Mouse (Mus musculus): ENCODE results near the gene Nrde2. TPM values are rescaled to one million over a fixed set of nuclear protein-coding genes. Genes with fewer than 3 reads are reported as not detected.

Gene Nrde2
- total and polyA plus RNA-seq, 3 experiments, result 18.9 to 25.6 (median 23.6) TPM

DNA sequence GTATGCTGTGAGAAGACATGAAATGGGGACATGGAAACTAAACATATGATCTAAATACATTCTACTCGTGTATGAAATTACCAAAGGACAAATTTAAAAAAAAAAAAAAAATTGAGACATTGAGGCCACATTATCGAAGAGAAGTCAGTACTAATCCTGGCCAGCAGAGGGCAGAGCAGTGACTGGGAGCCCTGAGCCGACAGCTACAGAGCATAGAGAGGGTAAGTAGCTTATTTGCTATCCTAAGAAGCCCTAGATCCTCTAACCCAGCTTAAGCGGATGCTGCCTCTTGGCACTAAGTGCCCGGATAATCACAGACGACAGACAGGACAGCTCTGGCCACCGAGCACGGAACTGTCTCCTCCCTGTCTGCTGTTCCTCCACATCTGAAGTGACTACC, 27.8 kb downstream of the Nrde2 start:
- TF ChIP-seq POLR2AphosphoS2 (IDR thresholded peaks at IDR 0.05; ENCODE audit: low read depth, low read length) (no peak), E2F4 (IDR thresholded peaks at IDR 0.05; ENCODE audit: insufficient replicate concordance, low read depth, low read length) (no peak), UBTF (IDR thresholded peaks at IDR 0.05; ENCODE audit: low read depth, low read length) (no peak), IRF4 (IDR thresholded peaks at IDR 0.05; ENCODE audit: low read depth, low read length) (no peak), CTCF (conservative IDR thresholded peaks at IDR 0.05 in 1 of 2, IDR thresholded peaks at IDR 0.05 in 1 of 2; ENCODE audit: low read depth in 2 of 2, low read length in 2 of 2) (peak; percentile 69 to 82), RCOR1 (conservative IDR thresholded peaks at IDR 0.05; ENCODE audit: low read depth, low read length) (no peak), ZC3H11A (IDR thresholded peaks at IDR 0.05; ENCODE audit: low read depth, low read length) (peak; percentile 31; the same call in 1 of the 2 replicates), NELFE (IDR thresholded peaks at IDR 0.05; ENCODE audit: low read depth, low read length) (no peak), NRF1 (IDR thresholded peaks at IDR 0.05; ENCODE audit: low read depth, low read length) (no peak), MAZ (IDR thresholded peaks at IDR 0.05; ENCODE audit: low read depth, low read length) (no peak), USF1 (IDR thresholded peaks at IDR 0.05; ENCODE audit: low read depth, low read length) (no peak), ETS1 (conservative IDR thresholded peaks at IDR 0.05; ENCODE audit: low read depth, low read length) (no peak), MAX (IDR thresholded peaks at IDR 0.05; ENCODE audit: low read length) (no peak), MEF2A (IDR thresholded peaks at IDR 0.05; ENCODE audit: borderline replicate concordance, low read depth, low read length) (no peak), TBP (conservative IDR thresholded peaks at IDR 0.05; ENCODE audit: low read depth, low read length) (no peak), RAD21 (IDR thresholded peaks at IDR 0.05; ENCODE audit: low read depth, low read length) (peak; percentile 59), MAFK (IDR thresholded peaks at IDR 0.05; ENCODE audit: insufficient replicate concordance, low read length) (no peak), KAT2A (IDR thresholded peaks at IDR 0.05; ENCODE audit: insufficient replicate concordance, low read length) (no peak), GABPA (IDR thresholded peaks at IDR 0.05; ENCODE audit: insufficient replicate concordance, low read depth, low read length) (no peak), JUND (conservative IDR thresholded peaks at IDR 0.05; ENCODE audit: low read depth, low read length) (no peak), SMC3 (IDR thresholded peaks at IDR 0.05; ENCODE audit: low read depth, low read length) (peak; percentile 80), CHD1 (IDR thresholded peaks at IDR 0.05; ENCODE audit: low read depth, low read length) (no peak), CHD2 (IDR thresholded peaks at IDR 0.05; ENCODE audit: low read length) (no peak), USF2 (conservative IDR thresholded peaks at IDR 0.05; ENCODE audit: low read depth, low read length) (no peak), ZKSCAN1 (IDR thresholded peaks at IDR 0.05; ENCODE audit: borderline replicate concordance, low read depth, low read length) (no peak), ZNF384 (IDR thresholded peaks at IDR 0.05; ENCODE audit: low read depth, low read length) (peak; percentile 90), ZMIZ1 (IDR thresholded peaks at IDR 0.05; ENCODE audit: low read depth, low read length) (no peak), TCF12 (IDR thresholded peaks at IDR 0.05; ENCODE audit: low read depth, low read length) (no peak), MXI1 (IDR thresholded peaks at IDR 0.05; ENCODE audit: low read depth, low read length) (no peak), ELF1 (IDR thresholded peaks at IDR 0.05; ENCODE audit: low read depth, low read length) (no peak), POLR2A (IDR thresholded peaks at IDR 0.05; ENCODE audit: low read depth, low read length) (no peak)
- H3K36me3 ChIP-seq (replicated peaks in 1 of 2; ENCODE audit: control insufficient read depth in 1 of 2, insufficient read depth in 1 of 2, low read length in 1 of 2), result peaks cover 69 to 96% of the 10 kb centered on the region in 2 experiments
- no peak overlapping the region for H3K4me3 ChIP-seq (replicated peaks in 1 of 3; ENCODE audit: low read depth in 2 of 3, low read length in 2 of 3, poor library complexity in 1 of 3)
- DNase-seq (ENCODE audit: extremely low read depth), result peak; percentile 66
- in situ Hi-C loops (cut with MboI; ENCODE audit: low pct_ligation_motif_present, low pct_unique_long_range_greater_than_20kb, low sequenced_read_pairs), result no loop called here
- H3K27me3 ChIP-seq (replicated peaks), result no peaks in the 10 kb centered on the region
- no peaks in the 10 kb centered on the region for H3K79me2 ChIP-seq (replicated peaks; ENCODE audit: control insufficient read depth, extremely low read depth, insufficient read depth, poor library complexity, severe bottlenecking)
- H3K9me3 ChIP-seq (replicated peaks; ENCODE audit: low read length), result no peaks in the 10 kb centered on the region
- H3K4me2 ChIP-seq (ENCODE audit: insufficient read depth, low read depth, poor library complexity, severe bottlenecking), result no peak overlapping the region
- H3K9ac ChIP-seq (ENCODE audit: insufficient read depth, low read depth), result no peak overlapping the region
- no peak overlapping the region for H3K27ac ChIP-seq (ENCODE audit: insufficient read depth, low read depth)
- dilution Hi-C loops (cut with MboI; ENCODE audit: extremely low pct_ligation_motif_present, extremely low pct_unique_long_range_greater_than_20kb, low sequenced_read_pairs), result no loop called here
- H3K4me1 ChIP-seq (ENCODE audit: control insufficient read depth in 1 of 2, insufficient read depth in 2 of 2), result peaks cover 0 to 6% of the 10 kb centered on the region in 2 experiments; a peak in 1 of 4 replicates
